Mouse (Mus musculus) C3H10T1/2 (cell line): Measurements from ENCODE around the gene Ift172. TPM values are rescaled to one million over a fixed set of nuclear protein-coding genes. Genes with fewer than 3 reads are reported as not detected.

Experiments used
- polyA plus RNA-seq, 2 experiments: library from polyadenylated mRNA; unstranded; fragments of >200 nt; fragmentation: generic; extraction: Trizol; gene quantifications; one replicate each; pipeline ENCODE4 v1.2.1; 2012; ENCODE audit warnings: missing spikeins in 2 of 2

Gene Ift172
- polyA plus RNA-seq, result 10 to 100 TPM in 1 of 2 experiments, 1 to 10 TPM in 1; 6.9 to 36.9 TPM

DNA sequence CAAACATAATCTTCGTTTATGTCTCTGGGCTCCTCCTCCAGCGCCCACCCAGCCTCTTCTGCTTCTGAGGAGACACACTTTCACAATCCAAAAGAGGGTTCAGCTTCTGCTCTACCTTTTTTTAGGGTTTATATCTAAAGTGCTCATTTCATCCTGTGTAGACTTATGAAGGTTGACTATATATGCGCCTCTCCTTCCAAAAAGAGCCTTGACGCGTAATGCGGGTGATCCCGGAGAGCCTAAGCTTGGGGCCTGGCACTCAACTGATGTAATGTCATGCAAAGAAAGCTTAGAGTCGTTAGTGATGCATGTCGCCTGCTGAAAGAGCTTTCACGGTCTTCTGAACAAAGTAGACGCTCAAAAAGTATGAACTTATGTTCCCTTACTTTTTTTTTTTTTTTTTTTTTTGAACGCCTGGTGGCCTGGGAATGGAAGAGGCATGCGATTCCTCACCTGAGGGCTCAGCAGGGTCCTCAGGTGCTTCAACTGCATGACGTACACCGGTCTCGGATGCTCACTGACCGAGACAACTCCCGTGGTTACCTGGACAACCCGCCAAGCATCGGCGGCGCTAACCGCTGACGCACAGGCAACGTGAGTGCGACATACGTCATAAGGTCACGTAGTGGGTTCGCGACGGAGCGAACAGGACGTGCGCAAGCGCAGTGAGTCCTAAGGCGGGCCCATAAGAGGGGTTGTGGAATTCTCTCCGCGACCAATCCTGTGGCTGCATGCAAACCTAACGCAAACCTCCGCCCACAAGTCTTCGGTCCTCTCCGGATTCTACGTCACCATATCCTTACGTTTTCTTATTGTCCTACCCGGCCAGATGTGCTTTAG is at the start of gene Ift172:
Gene Ift172, minus strand, starts transcription at position 596 of the 840 bp plus-strand sequence.

DNA sequence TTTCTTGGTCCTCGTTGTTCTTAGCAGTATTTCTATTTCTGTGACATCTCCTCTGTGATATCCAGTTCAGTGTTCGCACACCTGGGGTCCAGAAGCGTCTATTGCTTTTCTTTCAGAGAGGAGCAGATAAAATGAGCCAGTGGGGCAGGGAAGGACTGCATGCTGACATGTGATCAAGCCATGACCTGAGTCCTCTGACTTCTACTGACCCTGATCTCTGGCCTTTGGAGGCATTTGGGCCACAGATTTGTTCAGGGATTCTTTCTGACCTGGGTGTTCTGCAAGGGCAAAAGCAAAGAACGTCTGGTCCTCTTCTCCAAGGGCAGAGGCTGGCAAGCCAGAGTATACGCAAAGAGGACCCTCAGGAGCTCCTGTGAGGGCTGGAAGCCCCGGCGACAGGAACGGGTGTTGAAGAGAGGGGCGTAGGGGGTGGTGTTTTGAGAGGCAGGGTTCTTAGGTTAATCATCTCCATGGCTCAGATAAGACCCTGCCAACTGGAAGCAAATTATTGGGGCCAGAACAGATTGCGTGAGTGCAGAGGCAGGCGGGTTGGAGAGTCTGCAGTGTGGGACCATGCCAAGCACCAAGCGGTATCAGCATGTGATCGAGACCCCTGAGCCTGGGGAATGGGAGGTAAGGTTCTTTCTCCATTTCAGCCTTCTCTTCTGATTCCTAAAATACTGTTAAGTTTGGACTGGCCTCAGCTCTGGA is 6.3 kb upstream of the Ift172 start, which contains the start of gene Gckr:
Gene Gckr, plus strand, starts transcription at position 397 of the 711 bp plus-strand sequence.

DNA sequence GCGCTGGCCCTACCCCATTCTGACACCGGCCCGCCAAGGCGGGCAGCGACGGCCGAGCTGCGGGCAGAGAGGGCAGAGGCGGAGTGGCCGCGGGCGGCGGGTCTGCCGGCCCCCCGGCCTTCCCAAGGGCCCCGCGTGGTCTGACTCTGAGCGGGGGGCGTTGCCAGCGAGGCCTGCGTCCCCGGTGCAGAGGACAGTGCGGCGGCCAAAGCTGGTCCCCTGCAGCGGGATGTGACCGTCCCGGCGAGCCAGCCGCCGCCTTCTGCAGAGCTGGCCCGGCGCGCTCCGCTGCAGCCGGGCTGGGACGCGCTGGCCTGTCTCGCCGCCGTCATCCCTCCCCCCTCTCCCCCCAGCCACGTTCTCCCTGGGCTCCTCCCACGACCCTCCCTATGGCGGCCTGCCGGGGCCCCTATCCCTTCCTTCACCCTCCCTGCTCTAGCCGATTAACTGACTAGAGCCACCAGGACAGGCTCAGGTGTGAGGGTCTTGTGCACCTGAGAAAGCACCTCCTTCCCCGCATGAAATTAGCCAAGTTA is 4.8 kb upstream of the Ift172 start, which contains the start of gene Fndc4:
Gene Fndc4, minus strand, starts transcription at position 475 of the 536 bp plus-strand sequence.

GRCm38 (mm10) chr5:31251541-31252101 is 39.3 kb downstream of the Ift172 start, which contains the start of gene Krtcap3:
Krtcap3 (plus strand) TSS chr5:31251691.

GRCm38 (mm10) chr5:31240637-31241521 is 50.0 kb downstream of the Ift172 start, which contains the start of the genes Nrbp1 and Gm9970:
Nrbp1 (plus strand) TSS chr5:31240864.
Gm9970 (minus strand) TSS chr5:31241232.

GRCm38 (mm10) chr5:31220448-31221303 is 70.2 kb downstream of the Ift172 start, which contains the start of gene Ppm1g:
Ppm1g (minus strand) TSS chr5:31220687.

Other genes starting within 250 kb of the Ift172 start
- gene Atraid, start 242.8 kb downstream of the Ift172 start, polyA plus RNA-seq, result 100 to 1,000 TPM in 1 of 2 experiments, 10 to 100 TPM in 1; 87.3 to 332 TPM
- 1 to 10 TPM; 4.7 to 5.6 TPM for gene Slc5a6, start 242.2 kb downstream of the Ift172 start, polyA plus RNA-seq
- 10 to 100 TPM; 17.9 to 34.9 TPM for gene Cad, start 236.3 kb downstream of the Ift172 start, polyA plus RNA-seq
- not detected for gene Dnajc5g, start 184.8 kb downstream of the Ift172 start, polyA plus RNA-seq
- gene Slc30a3, start 182.9 kb downstream of the Ift172 start, polyA plus RNA-seq, result 1 to 10 TPM in 1 of 2 experiments, under 1 TPM in 1; 0.47 to 3.0 TPM
- gene Trim54, start 174.4 kb downstream of the Ift172 start, polyA plus RNA-seq, result under 1 TPM; 0.04 to 0.61 TPM
- gene Ucn, start 152.3 kb downstream of the Ift172 start, polyA plus RNA-seq, result not detected
- 10 to 100 TPM; 21.8 to 85.3 TPM for gene Mpv17, start 136.9 kb downstream of the Ift172 start, polyA plus RNA-seq
- 1 to 10 TPM in 1 of 2 experiments, under 1 TPM in 1; 0.32 to 2.0 TPM for gene Gm29609, start 111.2 kb downstream of the Ift172 start, polyA plus RNA-seq
- 10 to 100 TPM; 17.7 to 36.2 TPM for gene Gtf3c2, start 111.0 kb downstream of the Ift172 start, polyA plus RNA-seq
- gene Snx17, start 97.9 kb downstream of the Ift172 start, polyA plus RNA-seq, result 100 to 1,000 TPM; 166 to 169 TPM
- 10 to 100 TPM; 36.4 to 57.5 TPM for gene Eif2b4, start 97.7 kb downstream of the Ift172 start, polyA plus RNA-seq
- gene Zfp513, start 88.8 kb downstream of the Ift172 start, polyA plus RNA-seq, result 10 to 100 TPM in 1 of 2 experiments, 1 to 10 TPM in 1; 8.8 to 22.4 TPM
- gene Ppm1g, start 70.4 kb downstream of the Ift172 start, polyA plus RNA-seq, result 100 to 1,000 TPM in 1 of 2 experiments, 10 to 100 TPM in 1; 90.1 to 144 TPM
- gene Nrbp1, start 50.3 kb downstream of the Ift172 start, polyA plus RNA-seq, result 100 to 1,000 TPM in 1 of 2 experiments, 10 to 100 TPM in 1; 54.1 to 114 TPM
- under 1 TPM in 1 of 2 experiments, not detected in 1; 0.33 TPM for gene Gm9970, start 49.9 kb downstream of the Ift172 start, polyA plus RNA-seq
- gene Krtcap3, start 39.4 kb downstream of the Ift172 start, polyA plus RNA-seq, result 1 to 10 TPM in 1 of 2 experiments, under 1 TPM in 1; 0.06 to 4.5 TPM
- gene Fndc4, start 5.0 kb upstream of the Ift172 start, polyA plus RNA-seq, result 10 to 100 TPM; 18.9 to 26.1 TPM
- not detected for gene Gckr, start 6.3 kb upstream of the Ift172 start, polyA plus RNA-seq
- 10 to 100 TPM in 1 of 2 experiments, 1 to 10 TPM in 1; 1.8 to 20.1 TPM for gene Zfp512, start 161.3 kb upstream of the Ift172 start, polyA plus RNA-seq
- gene 4930548H24Rik, start 194.6 kb upstream of the Ift172 start, polyA plus RNA-seq, result under 1 TPM in 1 of 2 experiments, not detected in 1; 0.06 TPM
- 10 to 100 TPM; 13.4 to 20.4 TPM for gene Gpn1, start 203.6 kb upstream of the Ift172 start, polyA plus RNA-seq
- 10 to 100 TPM in 1 of 2 experiments, 1 to 10 TPM in 1; 4.6 to 21.0 TPM for gene Slc4a1ap, start 235.9 kb upstream of the Ift172 start, polyA plus RNA-seq
- 10 to 100 TPM in 1 of 2 experiments, 1 to 10 TPM in 1; 4.0 to 16.8 TPM for gene Supt7l, start 236.7 kb upstream of the Ift172 start, polyA plus RNA-seq